Mouse (Mus musculus): ENCODE data around the gene Kat6b. TPM values are rescaled to one million over a fixed set of nuclear protein-coding genes. Genes with fewer than 3 reads are reported as not detected.

The Kat6b gene
- polyA plus RNA-seq, 1 experiment, result 26.3 TPM

- H3K4me1 ChIP-seq (ENCODE audit: control insufficient read depth, insufficient read depth, low read length), result peaks cover 10% of the 10 kb centered on the region
- no peak overlapping the region for H3K27ac ChIP-seq (ENCODE audit: insufficient read depth, low read length)
- no peak for TF ChIP-seq POLR2A (IDR thresholded peaks at IDR 0.05; ENCODE audit: extremely low read depth, insufficient read depth, low read length)
- TF ChIP-seq CTCF (IDR thresholded peaks at IDR 0.05; ENCODE audit: extremely low read depth, insufficient read depth, low read length), result no peak
- H3K4me3 ChIP-seq (ENCODE audit: insufficient read depth, low read length), result no peak overlapping the region
These were observed 80.3 kb downstream of the Kat6b start for GRCm38 (mm10) chr14:21561396-21562065.

GRCm38 (mm10) chr14:21563584-21564118, 82.4 kb downstream of the Kat6b start:
- Histone ChIP-seq H3K4me3 (ENCODE audit: insufficient read depth, low read length) (no peak overlapping the region), H3K4me1 (ENCODE audit: control insufficient read depth, insufficient read depth, low read length) (peaks cover 9% of the 10 kb centered on the region), H3K27ac (ENCODE audit: insufficient read depth, low read length) (no peak overlapping the region)
- no peak for TF ChIP-seq POLR2A (IDR thresholded peaks at IDR 0.05; ENCODE audit: extremely low read depth, insufficient read depth, low read length)
- TF ChIP-seq CTCF (IDR thresholded peaks at IDR 0.05; ENCODE audit: extremely low read depth, insufficient read depth, low read length), result no peak

- Histone ChIP-seq H3K4me3 (ENCODE audit: insufficient read depth, low read length) (no peak overlapping the region), H3K4me1 (ENCODE audit: control insufficient read depth, insufficient read depth, low read length) (peaks cover 12% of the 10 kb centered on the region), H3K27ac (ENCODE audit: insufficient read depth, low read length) (no peak overlapping the region)
- TF ChIP-seq CTCF (IDR thresholded peaks at IDR 0.05; ENCODE audit: extremely low read depth, insufficient read depth, low read length) (no peak), POLR2A (IDR thresholded peaks at IDR 0.05; ENCODE audit: extremely low read depth, insufficient read depth, low read length) (no peak)
These were observed 84.5 kb downstream of the Kat6b start for GRCm38 (mm10) chr14:21565541-21566353.

DNA sequence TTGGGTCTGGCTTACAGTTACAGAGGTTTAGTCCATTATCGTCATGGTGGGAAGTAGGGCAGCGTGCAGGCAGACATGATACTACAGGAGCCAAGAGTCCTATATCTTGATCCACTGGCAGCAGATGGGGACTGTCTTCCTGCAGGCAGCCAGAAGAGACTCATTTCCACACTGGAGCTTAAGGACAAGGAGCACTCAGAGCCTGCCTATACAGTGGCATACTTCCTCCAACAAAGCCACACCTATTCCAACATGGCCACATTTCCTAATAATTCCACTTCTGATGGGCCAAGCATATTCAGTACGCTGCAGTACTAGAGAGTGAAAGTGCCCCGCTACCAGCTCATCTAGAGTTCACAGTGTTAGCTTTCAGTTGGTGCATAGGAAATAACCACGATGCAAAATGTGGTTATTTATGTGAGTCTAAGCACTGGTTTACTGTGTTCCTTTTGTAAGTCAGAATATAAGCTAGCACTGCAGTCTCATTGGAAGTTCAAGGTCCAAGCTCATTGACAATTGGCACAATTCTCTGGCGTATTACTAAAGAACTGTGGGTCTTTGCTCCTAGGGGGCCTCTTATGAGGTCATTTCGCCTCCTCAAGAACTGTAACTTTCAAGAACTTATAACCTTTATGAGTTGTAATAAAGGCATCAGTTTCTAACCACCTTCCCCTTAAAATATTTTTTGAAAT, 86.2 kb downstream of the Kat6b start:
- H3K4me1 ChIP-seq (ENCODE audit: control insufficient read depth, insufficient read depth, low read length), result peaks cover 14% of the 10 kb centered on the region
- TF ChIP-seq POLR2A (IDR thresholded peaks at IDR 0.05; ENCODE audit: extremely low read depth, insufficient read depth, low read length) (no peak), CTCF (IDR thresholded peaks at IDR 0.05; ENCODE audit: extremely low read depth, insufficient read depth, low read length) (no peak)
- no peak overlapping the region for H3K4me3 ChIP-seq (ENCODE audit: insufficient read depth, low read length)
- no peak overlapping the region for H3K27ac ChIP-seq (ENCODE audit: insufficient read depth, low read length)

- TF ChIP-seq CTCF (IDR thresholded peaks at IDR 0.05; ENCODE audit: extremely low read depth, insufficient read depth, low read length), result no peak
- no peak overlapping the region for H3K27ac ChIP-seq (ENCODE audit: insufficient read depth, low read length)
- peaks cover 12% of the 10 kb centered on the region for H3K4me1 ChIP-seq (ENCODE audit: control insufficient read depth, insufficient read depth, low read length)
- H3K4me3 ChIP-seq (ENCODE audit: insufficient read depth, low read length), result no peak overlapping the region
These were observed 87.6 kb downstream of the Kat6b start for GRCm38 (mm10) chr14:21568821-21569220.

DNA sequence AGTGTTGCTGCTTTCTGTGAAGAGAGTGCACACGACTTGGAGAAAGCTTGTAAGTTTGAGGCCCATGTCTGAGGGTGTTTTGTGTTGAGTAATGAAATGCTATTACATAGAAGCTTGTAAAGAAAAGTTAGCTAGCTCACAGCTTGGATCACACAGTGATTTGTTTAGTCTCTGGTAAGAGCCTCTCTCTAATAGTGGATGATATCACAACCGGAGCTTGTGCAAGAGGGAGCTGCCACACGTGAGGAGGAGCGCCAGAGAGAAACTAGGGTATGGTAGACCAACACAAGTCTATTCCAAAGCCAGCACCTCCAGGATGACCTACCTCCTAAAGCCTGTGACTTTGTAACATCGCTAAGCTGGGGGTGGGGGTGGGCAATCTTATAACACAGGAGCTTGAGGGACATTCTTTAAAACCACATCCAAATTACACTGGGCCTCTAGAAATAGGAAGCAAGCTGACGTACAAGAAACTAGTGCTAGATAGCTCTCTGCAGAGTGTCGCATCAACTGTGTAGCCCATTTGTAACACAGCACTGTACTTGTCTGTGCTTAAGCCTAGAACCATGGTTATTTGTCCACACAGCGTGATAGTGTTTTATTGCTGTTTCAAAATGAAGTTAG, 93.6 kb downstream of the Kat6b start:
- TF ChIP-seq CTCF (IDR thresholded peaks at IDR 0.05; ENCODE audit: extremely low read depth, insufficient read depth, low read length), result no peak
- TF ChIP-seq POLR2A (IDR thresholded peaks at IDR 0.05; ENCODE audit: extremely low read depth, insufficient read depth, low read length), result no peak
- Histone ChIP-seq H3K4me3 (ENCODE audit: insufficient read depth, low read length) (no peak overlapping the region), H3K27ac (ENCODE audit: insufficient read depth, low read length) (no peak overlapping the region), H3K4me1 (ENCODE audit: control insufficient read depth, insufficient read depth, low read length) (peaks cover 6% of the 10 kb centered on the region)

DNA sequence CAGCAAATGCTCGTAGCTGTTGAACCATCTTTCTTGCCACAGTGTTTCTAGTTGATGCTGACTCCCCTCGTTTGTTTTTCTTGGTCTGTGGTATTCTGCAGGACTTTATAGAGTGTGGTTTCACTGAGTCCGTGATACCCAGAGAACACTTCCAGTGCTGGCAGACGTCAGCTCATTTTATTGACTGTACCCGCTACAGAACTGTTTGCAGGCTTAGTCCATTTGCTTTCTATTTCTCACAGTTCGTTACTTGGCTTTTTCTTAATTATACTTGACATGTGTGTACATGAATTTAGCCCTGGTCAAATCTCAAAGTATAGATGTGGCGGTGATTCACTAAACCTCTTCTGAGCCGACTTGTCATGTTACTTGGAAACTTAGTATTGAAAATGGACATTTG, 95.6 kb downstream of the Kat6b start:
- Histone ChIP-seq H3K4me3 (ENCODE audit: insufficient read depth, low read length) (no peak overlapping the region), H3K27ac (ENCODE audit: insufficient read depth, low read length) (no peak overlapping the region), H3K4me1 (ENCODE audit: control insufficient read depth, insufficient read depth, low read length) (peaks cover 4% of the 10 kb centered on the region; the same call in 1 of the 2 replicates)
- TF ChIP-seq CTCF (IDR thresholded peaks at IDR 0.05; ENCODE audit: extremely low read depth, insufficient read depth, low read length), result no peak
- TF ChIP-seq POLR2A (IDR thresholded peaks at IDR 0.05; ENCODE audit: extremely low read depth, insufficient read depth, low read length), result no peak

- Histone ChIP-seq H3K4me1 (ENCODE audit: control insufficient read depth, insufficient read depth, low read length) (peaks cover 5% of the 10 kb centered on the region), H3K4me3 (ENCODE audit: insufficient read depth, low read length) (no peak overlapping the region), H3K27ac (ENCODE audit: insufficient read depth, low read length) (no peak overlapping the region)
- TF ChIP-seq CTCF (IDR thresholded peaks at IDR 0.05; ENCODE audit: extremely low read depth, insufficient read depth, low read length) (no peak), POLR2A (IDR thresholded peaks at IDR 0.05; ENCODE audit: extremely low read depth, insufficient read depth, low read length) (no peak)
These were observed 100.0 kb downstream of the Kat6b start for GRCm38 (mm10) chr14:21581198-21581597.

- H3K4me3 ChIP-seq (ENCODE audit: insufficient read depth, low read length), result no peak overlapping the region
- TF ChIP-seq POLR2A (IDR thresholded peaks at IDR 0.05; ENCODE audit: extremely low read depth, insufficient read depth, low read length) (no peak), CTCF (IDR thresholded peaks at IDR 0.05; ENCODE audit: extremely low read depth, insufficient read depth, low read length) (no peak)
- H3K27ac ChIP-seq (ENCODE audit: insufficient read depth, low read length), result no peak overlapping the region
- H3K4me1 ChIP-seq (ENCODE audit: control insufficient read depth, insufficient read depth, low read length), result peaks cover 5% of the 10 kb centered on the region
These were observed 101.1 kb downstream of the Kat6b start for GRCm38 (mm10) chr14:21582301-21582700.
